Mouse (Mus musculus) lung, adult 2 months (tissue): Measurements from ENCODE around the gene Ptgdr.

Source experiments
- CTCF ChIP-seq: fragments of 200-500 bp; IDR thresholded peaks from 2 replicates; pipeline ENCODE4 v1.5.1; 2011; ENCODE audit warnings: mild to moderate bottlenecking, low read length, control low read depth; ENCODE audit not compliant: insufficient read depth
- POLR2A ChIP-seq: fragments of 200-500 bp; IDR thresholded peaks from 2 replicates; pipeline ENCODE4 v1.6.1; 2011; ENCODE audit warnings: low read depth, mild to moderate bottlenecking, control low read depth, low read length, borderline replicate concordance; ENCODE audit errors: extremely low read depth

DNA sequence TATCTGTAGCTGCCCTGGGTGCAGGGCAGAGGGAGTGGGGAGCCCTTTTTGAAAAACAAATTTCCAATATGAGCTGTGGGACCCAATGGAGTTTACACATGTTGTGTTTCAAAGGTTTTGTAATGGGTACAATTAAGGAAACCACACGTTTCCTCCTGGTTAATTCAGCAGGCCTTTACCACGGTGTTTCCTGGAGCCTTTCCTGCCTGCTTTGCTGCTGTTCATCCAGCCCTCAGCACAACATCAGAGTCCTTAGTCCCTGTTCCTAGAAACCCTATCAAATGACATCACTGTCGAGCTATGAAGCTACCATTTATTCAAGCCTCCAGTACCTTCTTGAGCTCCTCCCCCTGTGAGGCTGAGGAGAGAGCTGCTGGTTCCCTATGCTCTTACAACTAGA is 2.0 kb upstream of the Ptgdr start:
- TF ChIP-seq CTCF: no peak
- TF ChIP-seq POLR2A: no peak
